ENCODE assay signal across 19 mouse cellular contexts in genomic region chr13:41827581-41827980, GRCm38 (mm10). TPM values are rescaled to one million over a fixed set of nuclear protein-coding genes. Genes with fewer than 3 reads are reported as not detected.
A peak's percentile ranks its signal among the peaks of the same experiment; 100 is the strongest.
DNase-seq lines count a peak whose midpoint lies in the region; ATAC-seq and TF ChIP-seq lines count a peak whose summit lies in the region.
"Had no signal": no experiment of that assay in that cellular context is flagged by ENCODE, and none has a peak within 500 bp of the region (broad histone marks: within the 10 kb centered on the region; RNA-seq: fewer than 3 reads in every experiment).

No protein-coding gene starts in this region.

- DNase-seq in frontal cortex, postnatal 10 days (ENCODE audit: low spot score in 2 of 2): no peak
- peak; percentile 51 for DNase-seq in left cerebral cortex, adult 11 months (ENCODE audit: low spot score)
- DNase-seq in left cerebral cortex, postnatal 10 days (ENCODE audit: extremely low spot score in 1 of 2, low spot score in 2 of 2): no peak
- no peak for DNase-seq in testis, postnatal 14 days (ENCODE audit: low spot score)
- DNase-seq in telencephalon, adult 2 months (ENCODE audit: low read depth, low spot score): peak; percentile 92
- DNase-seq: cerebellum, adult 11 months; cerebellum, postnatal 14 days; heart, adult 2 months had no signal

- no peak overlapping the region for H3K9ac ChIP-seq in midbrain, embryonic 16.5 days (ENCODE audit: low read depth, low read length)
- H3K9ac ChIP-seq: forebrain, embryonic 15.5 days; hindbrain, embryonic 12.5 days; midbrain, embryonic 13.5 days had no signal

- H3K4me2 ChIP-seq in midbrain, embryonic 16.5 days (ENCODE audit: low read length): no peak overlapping the region
- H3K4me2 ChIP-seq: forebrain, embryonic 15.5 days; hindbrain, embryonic 12.5 days; midbrain, embryonic 13.5 days had no signal

- no peak for TF ChIP-seq POLR2A in testis, adult 2 months (IDR thresholded peaks at IDR 0.05; ENCODE audit: control insufficient read depth, low read depth, low read length)

- peak overlapping the region; percentile 82 for H3K4me3 ChIP-seq in testis, adult 2 months (ENCODE audit: control insufficient read depth, low read depth, low read length)
- no peak overlapping the region for H3K4me3 ChIP-seq in midbrain, embryonic 16.5 days (ENCODE audit: low read depth, low read length)
- H3K4me3 ChIP-seq: forebrain, embryonic 15.5 days; heart, adult 2 months; hindbrain, embryonic 12.5 days; midbrain, embryonic 13.5 days had no signal

- intact Hi-C loops in left cerebral cortex, postnatal 10 days (cut with DNase I): no loop called here

- H3K36me3 ChIP-seq in testis, adult 2 months (ENCODE audit: control insufficient read depth, insufficient read depth, low read length): no peaks in the 10 kb centered on the region
- no peaks in the 10 kb centered on the region for H3K36me3 ChIP-seq in midbrain, embryonic 16.5 days (ENCODE audit: control insufficient read depth, insufficient read depth, low read length)
- H3K36me3 ChIP-seq: forebrain, embryonic 15.5 days; hindbrain, embryonic 12.5 days; midbrain, embryonic 13.5 days had no signal

- 92% methylated on average over 5 of the region's 5 CpGs for WGBS in midbrain, embryonic 16.5 days

- no peak for TF ChIP-seq CTCF in testis, adult 2 months (IDR thresholded peaks at IDR 0.05; ENCODE audit: control insufficient read depth, insufficient read depth, insufficient replicate concordance, low read depth, low read length)

- peak; percentile 47 for ATAC-seq in frontal cortex, adult (ENCODE audit: low TSS enrichment)
- no peak for ATAC-seq in midbrain, embryonic 16.5 days
- ATAC-seq: CD4-positive, CD25-positive, alpha-beta regulatory T cell, adult 4 months; forebrain, embryonic 15.5 days; inflammation-experienced regulatory T-cells, adult 6 months; midbrain, embryonic 13.5 days had no signal

- no peaks in the 10 kb centered on the region for H3K27me3 ChIP-seq in testis, adult 2 months (ENCODE audit: control insufficient read depth, insufficient read depth, low read length)
- H3K27me3 ChIP-seq in midbrain, embryonic 16.5 days (ENCODE audit: control insufficient read depth, insufficient read depth, low read depth, low read length): no peaks in the 10 kb centered on the region
- H3K27me3 ChIP-seq: forebrain, embryonic 15.5 days; hindbrain, embryonic 12.5 days; midbrain, embryonic 13.5 days had no signal

- H3K9me3 ChIP-seq in midbrain, embryonic 16.5 days (replicated peaks; ENCODE audit: control insufficient read depth, low read length, poor library complexity, severe bottlenecking): no peaks in the 10 kb centered on the region
- H3K9me3 ChIP-seq: forebrain, embryonic 15.5 days; hindbrain, embryonic 12.5 days; midbrain, embryonic 13.5 days had no signal

- H3K27ac ChIP-seq in testis, adult 2 months (ENCODE audit: control insufficient read depth, insufficient read depth, low read depth, low read length): no peak overlapping the region
- H3K27ac ChIP-seq in midbrain, embryonic 16.5 days (ENCODE audit: low read length): no peak overlapping the region
- H3K27ac ChIP-seq: forebrain, embryonic 15.5 days; heart, adult 2 months; hindbrain, embryonic 12.5 days; macrophage; midbrain, embryonic 13.5 days had no signal

- H3K4me1 ChIP-seq in testis, adult 2 months (ENCODE audit: control insufficient read depth, insufficient read depth, low read length): no peaks in the 10 kb centered on the region
- no peaks in the 10 kb centered on the region for H3K4me1 ChIP-seq in midbrain, embryonic 16.5 days (ENCODE audit: control insufficient read depth, insufficient read depth, low read length)
- H3K4me1 ChIP-seq: forebrain, embryonic 15.5 days; hindbrain, embryonic 12.5 days; midbrain, embryonic 13.5 days had no signal

RNA-seq across cellular contexts. Expression of gene Adtrp, which starts 19.9 kb away (rescaled TPM):
- under 1 TPM; 0.56 to 0.59 TPM for total RNA-seq in left cerebral cortex, postnatal 10 days (2021)
- polyA plus RNA-seq in testis, adult 2 months (2012; rRNA removed): 46.3 and 57.1 TPM in 2 replicates
- polyA plus RNA-seq in midbrain, embryonic 16.5 days (2015; fragmentation: Nextera tagmentation; extraction: Ambion mirVana): not detected in 2 replicates
- total RNA-seq: MEL had no signal
- polyA plus RNA-seq: forebrain, embryonic 15.5 days; heart, embryonic 16.5 days; inflammation-experienced regulatory T-cells, adult 6 months; midbrain, embryonic 13.5 days had no signal

Comparison
In these comparisons a context has a peak if more than half of its experiments do, and no peak if none do; other contexts are left out.
1. DNase-seq: peak in left cerebral cortex, adult 11 months (single experiment) and telencephalon, adult 2 months (single experiment); none in frontal cortex, postnatal 10 days (0 of 2), left cerebral cortex, postnatal 10 days (0 of 2) and testis, postnatal 14 days (single experiment).
2. RNA of gene Adtrp, which starts 19.9 kb away (polyA plus RNA-seq): 46.3 to 57.1 TPM in testis, adult 2 months; not detected in midbrain, embryonic 16.5 days; every median in the first group is over 10 times any median in the second.